Mouse (Mus musculus): ENCODE measurements around the gene Ubr2.

- TF ChIP-seq POLR2A (IDR thresholded peaks at IDR 0.05; ENCODE audit: low read depth, low read length): no peak
- TF ChIP-seq CTCF (IDR thresholded peaks at IDR 0.05; ENCODE audit: borderline replicate concordance, insufficient read depth, low read length): no peak
Observed at GRCm38 (mm10) chr17:46940461-46940860, 69.9 kb downstream of the Ubr2 start.

Measured in embryonic fibroblast, embryonic 13.5 days (primary cell).